Mouse (Mus musculus) embryonic facial prominence, embryonic 12.5 days (tissue): ENCODE data around the gene Zfp62. TPM values are rescaled to one million over a fixed set of nuclear protein-coding genes. Genes with fewer than 3 reads are reported as not detected.

ENCODE experiments used
- ATAC-seq: fragments of 200-750 bp; cut with Nextera tagmentation; 2 replicates; pipeline ENCODE4 v1.8.0; 2017; ENCODE audit not compliant: insufficient number of reproducible peaks, insufficient read depth, low FRiP score, low TSS enrichment
- H3K27ac ChIP-seq: fragments of 300-500 bp; sonication (generic); 2 replicates; pipeline ENCODE4 v1.5.1; 2016; ENCODE audit warnings: mild to moderate bottlenecking
- H3K27me3 ChIP-seq: fragments of 300-500 bp; sonication (generic); 2 replicates; pipeline ENCODE4 v1.6.1; 2016; ENCODE audit warnings: mild to moderate bottlenecking, moderate library complexity
- H3K36me3 ChIP-seq: fragments of 300-500 bp; sonication (generic); 2 replicates; pipeline ENCODE4 v1.6.1; 2016; ENCODE audit warnings: mild to moderate bottlenecking
- H3K4me1 ChIP-seq: fragments of 300-500 bp; sonication (generic); 2 replicates; pipeline ENCODE4 v1.6.1; 2016
- H3K4me2 ChIP-seq: fragments of 300-500 bp; sonication (generic); replicated peaks from 2 replicates; pipeline ENCODE4 v1.6.1; 2016; ENCODE audit warnings: mild to moderate bottlenecking, moderate library complexity
- H3K4me3 ChIP-seq: fragments of 300-500 bp; sonication (generic); 2 replicates; pipeline ENCODE4 v1.5.1; 2016; ENCODE audit warnings: mild to moderate bottlenecking
- H3K9ac ChIP-seq: fragments of 300-500 bp; sonication (generic); 2 replicates; pipeline ENCODE4 v1.6.1; 2016; ENCODE audit warnings: mild to moderate bottlenecking, moderate library complexity
- H3K9me3 ChIP-seq: fragments of 300-500 bp; sonication (generic); 2 replicates; pipeline ENCODE4 v1.6.1; 2016; ENCODE audit warnings: mild to moderate bottlenecking, moderate library complexity
- WGBS: fragments of 180-500 bp; shearing (Covaris S2); methylation state at CpG from one replicate; pipeline ENCODE4 v1.1.7; 2016; 5-methylcytosine and 5-hydroxymethylcytosine counted together
- polyA plus RNA-seq: library from polyadenylated mRNA; unstranded; fragments of >200 nt; fragmentation: Nextera tagmentation; extraction: Ambion mirVana; gene quantifications from 2 replicates; pipeline ENCODE4 v1.2.1, GENCODE M21; 2016

The Zfp62 gene
- polyA plus RNA-seq, 1 experiment from 2014 or later: 53.9 TPM

DNA sequence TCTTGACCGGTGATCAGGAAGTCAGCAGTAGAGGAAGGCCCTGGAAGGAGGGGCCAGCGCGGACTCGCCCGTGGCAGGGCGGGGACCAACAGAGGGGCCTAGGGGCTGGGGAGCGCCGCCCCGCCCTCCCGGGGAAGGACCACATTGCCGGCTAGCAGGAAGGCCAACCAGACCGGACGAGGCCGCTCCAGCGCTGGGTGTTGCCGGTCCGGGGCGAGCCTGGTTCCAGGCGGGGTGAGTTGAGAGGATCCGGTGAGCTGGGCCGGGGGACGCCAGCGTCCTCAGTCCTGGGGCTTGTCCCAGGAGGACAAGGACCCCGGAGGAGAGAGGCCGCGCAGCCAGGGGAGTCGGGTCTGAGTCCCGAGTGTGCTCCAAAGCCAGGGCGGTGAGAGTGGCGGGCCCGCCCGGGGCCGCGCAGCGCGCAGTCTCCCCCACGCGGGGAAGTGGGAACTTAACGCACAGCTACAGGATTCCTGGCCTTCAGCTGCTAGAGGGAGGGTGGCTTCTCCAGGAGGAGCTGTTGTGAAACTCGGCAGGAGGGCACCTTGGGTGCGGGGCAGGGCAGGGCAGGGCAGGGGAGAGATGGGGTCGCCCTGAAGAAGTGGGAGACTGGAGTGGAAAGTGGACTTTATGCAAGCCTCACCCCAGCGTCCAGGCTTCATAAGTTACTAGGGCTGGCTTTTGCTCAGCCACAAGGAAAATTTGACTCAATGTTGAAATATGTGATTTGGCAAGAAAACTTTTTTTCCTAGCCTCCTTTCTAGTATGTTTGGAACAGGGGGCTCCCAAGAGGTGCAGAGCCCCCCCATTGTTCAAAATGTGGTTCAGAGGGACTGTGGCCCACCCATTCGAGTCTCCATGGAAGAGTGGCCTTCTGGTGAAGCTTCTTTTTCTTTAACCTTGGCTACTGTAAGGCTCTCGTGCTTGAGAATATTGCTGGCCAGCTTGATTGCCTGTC lies 47.6 kb downstream of the Zfp62 start:
- Histone ChIP-seq H3K9ac (peak overlapping the region; percentile 89), H3K4me3 (peak overlapping the region; percentile 71), H3K4me2 (peak overlapping the region; percentile 79), H3K27ac (peak overlapping the region; percentile 88), H3K36me3 (peaks cover 24% of the 10 kb centered on the region), H3K9me3 (no peaks in the 10 kb centered on the region), H3K27me3 (no peaks in the 10 kb centered on the region), H3K4me1 (peaks cover 27% of the 10 kb centered on the region)
- 3% methylated on average over 43 of the region's 45 CpGs for WGBS
- ATAC-seq: peak; percentile 93

DNA sequence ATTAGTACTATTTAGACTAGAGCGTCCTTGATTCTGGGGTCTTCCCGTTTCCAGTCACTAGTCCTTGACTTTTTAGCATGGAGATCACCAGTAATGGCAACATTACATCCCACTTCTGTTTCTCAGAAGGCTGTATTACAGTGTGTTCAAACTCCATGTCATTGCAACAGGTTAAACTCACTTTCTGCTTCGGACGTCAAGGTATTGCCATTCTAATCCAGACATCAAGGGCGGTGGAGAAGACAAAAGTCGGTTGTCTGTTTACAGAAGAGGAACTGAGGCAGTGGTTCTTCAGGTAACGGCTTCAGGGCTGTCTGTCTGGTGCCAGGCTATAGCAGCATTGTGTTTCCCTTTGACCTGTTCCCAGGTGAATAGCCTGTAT lies 48.3 kb downstream of the Zfp62 start:
- WGBS: 70% methylated on average over 7 of the region's 7 CpGs
- Histone ChIP-seq H3K4me2 (peak overlapping the region; percentile 79), H3K9ac (peak overlapping the region; percentile 89), H3K4me3 (peak overlapping the region; percentile 71), H3K9me3 (no peaks in the 10 kb centered on the region), H3K27me3 (no peaks in the 10 kb centered on the region), H3K36me3 (peaks cover 24% of the 10 kb centered on the region), H3K27ac (no peak overlapping the region; the same call in 1 of the 2 replicates), H3K4me1 (peaks cover 24% of the 10 kb centered on the region; the same call in 1 of the 2 replicates)
- no peak for ATAC-seq

DNA sequence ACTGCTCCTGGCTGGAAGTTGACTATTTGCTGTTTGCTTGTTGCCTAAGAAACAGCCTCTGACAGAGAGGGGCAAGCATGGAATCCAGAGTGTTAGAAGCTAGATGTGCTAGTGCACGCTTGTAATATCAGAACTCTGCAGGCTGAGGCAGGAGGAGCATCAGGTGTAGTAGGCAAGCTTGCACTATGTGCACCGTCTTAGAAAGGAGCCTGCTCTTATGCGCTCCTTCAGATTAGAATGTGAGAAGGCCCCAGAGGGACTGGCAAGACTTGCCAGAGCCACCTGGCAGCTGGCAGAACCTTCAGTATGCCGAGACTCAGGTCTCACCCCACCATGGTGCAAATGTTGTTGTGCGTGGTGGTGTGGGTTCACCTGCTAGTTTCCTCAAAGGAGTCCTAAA lies 49.0 kb downstream of the Zfp62 start:
- WGBS: 92% methylated on average over 5 of the region's 5 CpGs
- no peak overlapping the region for H3K9ac ChIP-seq
- no peaks in the 10 kb centered on the region for H3K9me3 ChIP-seq
- no peak overlapping the region for H3K4me3 ChIP-seq
- no peak overlapping the region for H3K27ac ChIP-seq
- no peaks in the 10 kb centered on the region for H3K27me3 ChIP-seq
- H3K4me1 ChIP-seq: peaks cover 24% of the 10 kb centered on the region; the same call in 1 of the 2 replicates
- H3K4me2 ChIP-seq: peak overlapping the region; percentile 79
- no peak for ATAC-seq
- H3K36me3 ChIP-seq: peaks cover 29% of the 10 kb centered on the region

DNA sequence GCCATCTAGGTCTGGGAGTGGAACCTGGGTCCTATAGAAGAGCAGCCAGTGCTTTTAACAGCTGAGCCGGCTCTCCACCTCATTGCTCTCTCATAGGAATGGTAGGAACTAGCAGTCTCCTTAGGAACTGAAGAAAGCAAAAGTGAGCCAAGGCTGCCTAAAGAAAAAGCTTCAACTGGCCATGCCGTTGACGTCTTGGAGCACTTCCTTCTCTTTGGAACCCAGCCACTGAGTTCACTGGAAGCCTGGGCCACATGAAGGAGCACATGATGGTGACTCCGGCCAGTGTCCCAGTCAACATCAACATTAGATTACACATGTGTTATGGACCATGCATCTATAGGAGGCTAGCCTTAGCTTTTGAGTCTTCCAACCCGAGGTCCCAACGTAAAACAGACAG lies 49.9 kb downstream of the Zfp62 start:
- H3K27ac ChIP-seq: no peak overlapping the region
- no peak overlapping the region for H3K9ac ChIP-seq
- H3K4me3 ChIP-seq: no peak overlapping the region
- 93% methylated on average over 6 of the region's 6 CpGs for WGBS
- H3K4me1 ChIP-seq: peaks cover 18% of the 10 kb centered on the region; the same call in 1 of the 2 replicates
- H3K4me2 ChIP-seq: no peak overlapping the region
- H3K27me3 ChIP-seq: no peaks in the 10 kb centered on the region
- no peaks in the 10 kb centered on the region for H3K9me3 ChIP-seq
- H3K36me3 ChIP-seq: peaks cover 30% of the 10 kb centered on the region
- ATAC-seq: no peak

DNA sequence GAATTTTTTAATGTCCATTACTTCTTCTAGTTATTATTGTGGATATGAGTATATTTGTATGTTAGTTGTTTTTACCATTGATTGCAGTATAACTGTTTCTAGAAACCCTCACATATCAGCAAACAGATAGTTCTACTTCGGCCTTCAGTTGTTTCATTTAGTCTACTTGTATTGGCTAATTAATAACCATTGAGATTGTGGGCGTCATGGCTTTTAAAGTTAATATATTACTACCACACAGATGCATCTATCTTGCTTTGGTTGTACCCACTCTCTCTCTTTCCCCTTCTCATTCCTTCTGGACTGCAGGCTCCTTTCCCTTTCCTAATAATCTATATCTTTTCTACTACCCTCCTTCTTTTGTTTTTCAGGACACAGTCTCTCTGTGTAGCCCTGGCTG lies 56.2 kb downstream of the Zfp62 start:
- H3K9me3 ChIP-seq: no peaks in the 10 kb centered on the region
- no peak overlapping the region for H3K9ac ChIP-seq
- no peak for ATAC-seq
- H3K4me1 ChIP-seq: no peaks in the 10 kb centered on the region
- H3K36me3 ChIP-seq: peaks cover 38% of the 10 kb centered on the region
- no peak overlapping the region for H3K4me3 ChIP-seq
- H3K4me2 ChIP-seq: no peak overlapping the region
- no peak overlapping the region for H3K27ac ChIP-seq
- H3K27me3 ChIP-seq: no peaks in the 10 kb centered on the region
- 90% methylated on average over 2 of the region's 2 CpGs for WGBS

DNA sequence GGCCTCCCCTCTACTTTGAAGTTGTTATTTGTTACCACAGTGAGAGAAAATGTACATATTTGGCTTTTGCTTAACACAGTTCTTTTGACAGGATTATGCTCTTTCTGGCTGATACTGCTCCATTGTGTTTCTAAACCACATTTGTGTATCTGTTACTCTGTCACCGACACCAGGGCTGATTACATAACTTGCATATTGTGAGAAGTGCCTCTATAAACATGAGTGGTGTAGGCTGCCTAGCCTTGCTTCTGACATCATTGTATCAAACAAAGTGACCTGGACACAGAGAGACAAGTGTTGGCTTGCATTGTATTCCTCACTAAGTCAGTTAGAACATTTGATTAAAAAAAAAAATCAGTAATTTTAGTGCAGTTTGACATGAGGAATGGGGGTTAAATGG lies 56.7 kb downstream of the Zfp62 start:
- H3K27ac ChIP-seq: no peak overlapping the region
- ATAC-seq: no peak
- peaks cover 33% of the 10 kb centered on the region for H3K36me3 ChIP-seq
- no peaks in the 10 kb centered on the region for H3K4me1 ChIP-seq
- no peak overlapping the region for H3K4me2 ChIP-seq
- no peaks in the 10 kb centered on the region for H3K27me3 ChIP-seq
- WGBS: 74% methylated on average over 1 of the region's 1 CpGs
- H3K4me3 ChIP-seq: no peak overlapping the region
- H3K9me3 ChIP-seq: no peaks in the 10 kb centered on the region
- H3K9ac ChIP-seq: no peak overlapping the region

DNA sequence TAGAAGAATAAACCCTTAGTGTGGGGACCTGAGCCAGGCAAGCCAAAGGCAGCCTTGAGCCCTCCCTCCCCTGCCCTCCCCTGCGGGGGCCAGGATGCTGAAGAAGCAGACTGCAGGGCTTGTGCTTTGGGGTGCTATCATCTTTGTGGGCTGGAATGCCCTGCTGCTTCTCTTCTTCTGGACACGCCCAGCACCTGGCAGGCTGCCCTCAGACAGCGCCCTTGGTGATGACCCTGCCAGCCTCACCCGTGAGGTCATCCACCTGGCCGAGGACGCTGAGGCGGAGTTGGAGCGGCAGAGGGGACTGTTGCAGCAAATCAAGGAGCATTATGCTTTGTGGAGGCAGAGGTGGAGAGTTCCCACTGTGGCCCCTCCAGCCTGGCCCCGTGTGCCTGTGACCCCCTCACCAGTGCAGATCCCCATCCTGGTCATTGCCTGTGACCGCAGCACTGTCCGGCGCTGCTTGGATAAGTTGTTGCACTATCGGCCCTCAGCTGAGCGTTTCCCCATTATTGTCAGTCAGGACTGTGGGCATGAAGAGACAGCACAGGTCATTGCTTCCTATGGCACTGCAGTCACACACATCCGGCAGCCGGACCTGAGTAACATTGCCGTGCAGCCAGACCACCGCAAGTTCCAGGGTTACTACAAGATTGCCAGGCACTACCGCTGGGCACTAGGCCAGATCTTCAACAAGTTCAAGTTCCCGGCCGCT lies 57.7 kb downstream of the Zfp62 start:
- Histone ChIP-seq H3K9ac (no peak overlapping the region), H3K4me2 (no peak overlapping the region), H3K4me1 (no peaks in the 10 kb centered on the region), H3K36me3 (peaks cover 34% of the 10 kb centered on the region), H3K27me3 (no peaks in the 10 kb centered on the region), H3K4me3 (no peak overlapping the region), H3K9me3 (no peaks in the 10 kb centered on the region), H3K27ac (no peak overlapping the region)
- no peak for ATAC-seq
- WGBS: 95% methylated on average over 21 of the region's 21 CpGs

DNA sequence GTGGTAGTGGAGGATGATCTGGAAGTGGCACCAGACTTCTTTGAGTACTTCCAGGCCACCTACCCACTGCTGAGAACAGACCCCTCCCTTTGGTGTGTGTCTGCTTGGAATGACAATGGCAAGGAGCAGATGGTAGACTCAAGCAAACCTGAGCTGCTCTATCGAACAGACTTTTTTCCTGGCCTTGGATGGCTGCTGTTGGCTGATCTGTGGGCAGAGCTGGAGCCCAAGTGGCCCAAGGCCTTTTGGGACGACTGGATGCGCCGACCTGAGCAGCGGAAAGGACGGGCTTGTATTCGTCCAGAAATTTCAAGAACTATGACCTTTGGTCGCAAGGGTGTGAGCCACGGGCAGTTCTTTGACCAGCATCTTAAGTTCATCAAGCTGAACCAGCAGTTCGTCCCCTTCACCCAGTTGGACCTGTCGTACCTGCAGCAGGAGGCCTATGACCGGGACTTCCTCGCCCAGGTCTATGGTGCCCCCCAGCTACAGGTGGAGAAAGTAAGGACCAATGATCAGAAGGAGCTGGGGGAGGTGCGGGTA lies 58.3 kb downstream of the Zfp62 start:
- ATAC-seq: no peak
- Histone ChIP-seq H3K27me3 (no peaks in the 10 kb centered on the region), H3K4me1 (no peaks in the 10 kb centered on the region), H3K4me3 (no peak overlapping the region), H3K9ac (no peak overlapping the region), H3K9me3 (no peaks in the 10 kb centered on the region), H3K36me3 (peaks cover 34% of the 10 kb centered on the region), H3K27ac (no peak overlapping the region), H3K4me2 (no peak overlapping the region)
- 90% methylated on average over 14 of the region's 14 CpGs for WGBS

DNA sequence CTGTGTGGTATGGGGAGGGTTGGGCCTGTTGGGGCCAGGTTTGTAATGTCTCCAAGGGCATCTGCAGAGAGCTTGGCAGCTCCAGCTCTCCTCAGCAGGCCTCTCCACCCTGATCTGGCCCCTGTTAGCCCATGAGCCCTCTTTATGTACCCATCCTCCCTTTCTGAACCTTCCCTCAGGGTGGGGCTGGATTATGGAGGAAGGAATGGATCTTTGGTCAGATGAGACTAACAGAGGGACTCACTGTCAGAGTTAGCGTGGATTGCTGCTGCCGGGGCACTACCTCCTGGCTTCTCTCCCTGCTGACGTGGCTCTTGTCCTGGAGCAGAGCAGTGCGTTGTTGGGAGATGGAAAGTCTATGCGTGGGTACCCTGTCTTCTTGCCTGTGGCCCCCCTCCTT lies 59.2 kb downstream of the Zfp62 start:
- ATAC-seq: no peak
- no peak overlapping the region for H3K4me2 ChIP-seq
- no peaks in the 10 kb centered on the region for H3K4me1 ChIP-seq
- H3K27me3 ChIP-seq: no peaks in the 10 kb centered on the region
- 92% methylated on average over 5 of the region's 5 CpGs for whole genome bisulfite sequencing
- H3K9ac ChIP-seq: no peak overlapping the region
- H3K36me3 ChIP-seq: peaks cover 29% of the 10 kb centered on the region
- H3K27ac ChIP-seq: no peak overlapping the region
- no peaks in the 10 kb centered on the region for H3K9me3 ChIP-seq
- H3K4me3 ChIP-seq: no peak overlapping the region

DNA sequence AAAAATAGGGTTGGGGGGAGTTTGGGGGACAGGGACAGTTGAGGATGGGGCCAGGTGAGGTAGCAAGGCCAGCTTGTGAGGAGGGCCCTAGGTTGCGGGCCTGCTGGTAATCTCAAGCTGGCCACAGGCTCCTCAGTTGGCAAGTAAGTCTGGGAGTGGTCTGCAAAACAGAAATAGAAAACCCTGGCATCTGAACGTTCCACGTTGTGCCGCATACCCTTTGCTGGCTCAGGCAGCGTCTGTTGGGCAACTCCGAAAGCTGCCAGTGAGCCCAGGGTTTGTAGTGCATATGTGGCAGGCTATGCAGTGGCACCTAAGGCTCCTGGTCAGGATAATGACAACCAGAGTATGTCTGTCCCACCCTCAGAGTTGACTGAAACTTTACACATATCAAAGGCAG lies 60.1 kb downstream of the Zfp62 start:
- Histone ChIP-seq H3K4me1 (no peaks in the 10 kb centered on the region), H3K36me3 (peaks cover 29% of the 10 kb centered on the region), H3K9me3 (no peaks in the 10 kb centered on the region), H3K27ac (no peak overlapping the region), H3K4me3 (no peak overlapping the region), H3K4me2 (no peak overlapping the region), H3K9ac (no peak overlapping the region), H3K27me3 (no peaks in the 10 kb centered on the region)
- WGBS: 96% methylated on average over 6 of the region's 6 CpGs
- ATAC-seq: no peak

DNA sequence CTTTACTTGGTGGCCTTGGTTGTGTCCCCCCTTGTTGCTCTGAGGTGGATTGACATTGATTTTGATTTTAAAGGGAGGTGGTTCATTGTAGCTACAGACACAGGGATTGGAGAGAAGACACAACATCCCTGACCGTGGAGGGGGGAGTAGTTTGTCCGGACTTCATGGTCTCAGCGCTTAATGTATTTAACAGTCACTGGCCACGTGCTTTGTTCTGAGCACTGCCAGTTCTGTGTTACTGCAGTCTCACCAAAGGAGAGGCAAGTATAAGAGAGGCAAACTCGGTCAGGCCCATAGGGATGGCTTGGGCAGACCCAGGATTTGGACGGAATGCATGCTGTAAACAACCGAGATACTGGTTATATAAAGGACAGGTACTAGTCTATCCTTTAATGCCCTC lies 61.0 kb downstream of the Zfp62 start:
- H3K27ac ChIP-seq: no peak overlapping the region
- no peaks in the 10 kb centered on the region for H3K27me3 ChIP-seq
- WGBS: 92% methylated on average over 7 of the region's 7 CpGs
- ATAC-seq: no peak
- H3K4me3 ChIP-seq: no peak overlapping the region
- H3K4me1 ChIP-seq: no peaks in the 10 kb centered on the region
- H3K4me2 ChIP-seq: no peak overlapping the region
- H3K36me3 ChIP-seq: peaks cover 29% of the 10 kb centered on the region
- no peak overlapping the region for H3K9ac ChIP-seq
- no peaks in the 10 kb centered on the region for H3K9me3 ChIP-seq

DNA sequence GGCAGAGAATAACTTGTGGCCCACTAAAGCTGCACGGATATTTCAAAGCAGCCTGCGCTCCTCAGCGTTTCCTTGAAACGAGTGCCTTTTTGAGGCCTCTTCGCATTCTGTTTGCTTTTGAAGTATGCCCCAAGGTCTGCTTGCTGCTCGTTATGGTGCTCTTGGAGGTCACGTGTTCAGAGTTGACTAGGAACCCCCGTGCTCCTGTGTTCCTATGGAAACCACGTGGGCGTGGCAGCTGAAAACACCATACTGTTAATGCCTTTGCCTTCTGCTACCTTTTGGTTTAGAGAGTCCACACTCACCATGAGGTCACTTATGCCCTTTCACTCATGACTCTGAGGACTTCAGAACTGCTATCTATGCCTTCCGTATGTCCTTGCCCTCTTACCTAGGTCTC lies 61.5 kb downstream of the Zfp62 start:
- H3K4me3 ChIP-seq: no peak overlapping the region
- 83% methylated on average over 11 of the region's 11 CpGs for WGBS
- H3K4me1 ChIP-seq: no peaks in the 10 kb centered on the region
- H3K27me3 ChIP-seq: no peaks in the 10 kb centered on the region
- no peaks in the 10 kb centered on the region for H3K9me3 ChIP-seq
- peaks cover 29% of the 10 kb centered on the region for H3K36me3 ChIP-seq
- H3K4me2 ChIP-seq: no peak overlapping the region
- no peak overlapping the region for H3K27ac ChIP-seq
- no peak for ATAC-seq
- no peak overlapping the region for H3K9ac ChIP-seq
